Mouse (Mus musculus) liver, postnatal 0 days (tissue): ENCODE data around the gene Gm45021.

Experiments used
- CTCF ChIP-seq: sonication (generic); IDR thresholded peaks from 2 replicates; pipeline ENCODE4 v1.5.1; 2016; ENCODE audit warnings: antibody characterized with exemption, low read depth
- EP300 ChIP-seq: IDR thresholded peaks from 2 replicates; pipeline ENCODE4 v1.6.1; 2016; ENCODE audit warnings: antibody characterized with exemption, low read depth, mild to moderate bottlenecking

DNA sequence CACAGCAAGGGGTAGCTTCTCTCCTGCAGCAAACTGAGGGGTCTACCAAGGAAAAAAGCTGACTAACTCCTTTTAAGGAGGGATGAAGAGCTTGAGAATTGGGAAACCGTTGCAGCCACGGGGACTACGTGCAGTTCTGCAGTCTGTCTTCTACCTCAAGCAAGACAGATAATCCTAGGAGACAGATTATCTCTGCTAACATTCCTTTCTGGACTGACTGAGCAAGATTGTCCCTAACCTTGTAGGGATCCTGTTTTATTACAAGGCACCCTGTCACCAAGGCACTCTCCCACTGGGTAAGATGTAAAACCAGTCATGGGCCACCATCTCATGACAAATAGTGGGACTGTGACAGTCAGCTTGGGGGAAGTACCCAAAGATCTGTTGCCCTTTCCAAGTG lies 8.2 kb upstream of the Gm45021 start:
- TF ChIP-seq CTCF (no peak), EP300 (no peak)
